Mouse (Mus musculus): ENCODE results near the gene Tmem26. TPM values are rescaled to one million over a fixed set of nuclear protein-coding genes. Genes with fewer than 3 reads are reported as not detected.

Gene Tmem26
- polyA plus RNA-seq, 1 experiment from 2014 or later: 6.2 TPM

GRCm38 (mm10) chr10:68783856-68784255, 60.4 kb downstream of the Tmem26 start:
- Histone ChIP-seq H3K27ac (replicated peaks; ENCODE audit: low read depth, low read length) (no peak overlapping the region), H3K27me3 (ENCODE audit: control insufficient read depth, insufficient read depth, low read length) (no peaks in the 10 kb centered on the region), H3K9ac (replicated peaks; ENCODE audit: low read length) (no peak overlapping the region), H3K36me3 (ENCODE audit: control insufficient read depth, insufficient read depth, low read length) (no peaks in the 10 kb centered on the region), H3K4me1 (ENCODE audit: control insufficient read depth, insufficient read depth, low read length) (no peaks in the 10 kb centered on the region), H3K4me2 (ENCODE audit: low read length) (no peak overlapping the region), H3K4me3 (replicated peaks; ENCODE audit: low read depth, low read length) (no peak overlapping the region), H3K9me3 (ENCODE audit: control insufficient read depth, low read length) (no peaks in the 10 kb centered on the region)
- ATAC-seq (ENCODE audit: low FRiP score, low TSS enrichment) (no peak), DNase-seq (no peak)
- 93% methylated on average over 2 of the region's 2 CpGs for WGBS

- H3K27ac ChIP-seq (replicated peaks; ENCODE audit: low read depth, low read length): no peak overlapping the region
- ATAC-seq (ENCODE audit: low FRiP score, low TSS enrichment) (no peak), DNase-seq (no peak)
- H3K36me3 ChIP-seq (ENCODE audit: control insufficient read depth, insufficient read depth, low read length): no peaks in the 10 kb centered on the region
- 93% methylated on average over 1 of the region's 1 CpGs for WGBS
- H3K4me1 ChIP-seq (ENCODE audit: control insufficient read depth, insufficient read depth, low read length): no peaks in the 10 kb centered on the region
- H3K4me3 ChIP-seq (replicated peaks; ENCODE audit: low read depth, low read length): no peak overlapping the region
- no peak overlapping the region for H3K4me2 ChIP-seq (ENCODE audit: low read length)
- no peaks in the 10 kb centered on the region for H3K9me3 ChIP-seq (ENCODE audit: control insufficient read depth, low read length)
- no peak overlapping the region for H3K9ac ChIP-seq (replicated peaks; ENCODE audit: low read length)
- no peaks in the 10 kb centered on the region for H3K27me3 ChIP-seq (ENCODE audit: control insufficient read depth, insufficient read depth, low read length)
These were observed 61.0 kb downstream of the Tmem26 start for GRCm38 (mm10) chr10:68784463-68784862.

GRCm38 (mm10) chr10:68795466-68795865, 72.0 kb downstream of the Tmem26 start:
- Histone ChIP-seq H3K9me3 (ENCODE audit: control insufficient read depth, low read length) (no peaks in the 10 kb centered on the region), H3K4me3 (replicated peaks; ENCODE audit: low read depth, low read length) (no peak overlapping the region), H3K36me3 (ENCODE audit: control insufficient read depth, insufficient read depth, low read length) (no peaks in the 10 kb centered on the region), H3K4me2 (ENCODE audit: low read length) (no peak overlapping the region), H3K27me3 (ENCODE audit: control insufficient read depth, insufficient read depth, low read length) (no peaks in the 10 kb centered on the region), H3K27ac (replicated peaks; ENCODE audit: low read depth, low read length) (no peak overlapping the region), H3K4me1 (ENCODE audit: control insufficient read depth, insufficient read depth, low read length) (no peaks in the 10 kb centered on the region), H3K9ac (replicated peaks; ENCODE audit: low read length) (no peak overlapping the region)
- DNase-seq: peak; percentile 38
- WGBS: 11% methylated on average over 3 of the region's 3 CpGs
- ATAC-seq (ENCODE audit: low FRiP score, low TSS enrichment): no peak

DNA sequence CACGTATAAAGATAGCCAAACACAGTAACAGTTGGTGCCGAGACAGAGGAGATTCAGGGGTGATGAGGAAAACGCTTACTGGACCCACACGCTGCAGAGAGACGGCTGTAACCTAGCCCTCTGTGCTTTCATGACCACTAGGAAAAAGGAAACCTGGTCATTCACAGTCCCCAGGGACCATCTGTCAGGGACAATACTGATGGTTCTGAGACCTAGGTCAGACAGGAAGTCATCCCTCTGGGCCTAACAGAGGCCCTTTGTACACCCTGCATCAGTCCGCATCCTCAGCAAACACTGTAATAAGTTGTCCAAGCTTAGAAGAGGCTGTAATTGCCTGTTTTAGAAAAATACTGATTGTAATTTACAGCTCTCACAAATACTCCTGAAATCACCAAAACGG, 76.4 kb downstream of the Tmem26 start:
- peak; percentile 14 for DNase-seq
- Histone ChIP-seq H3K27me3 (ENCODE audit: control insufficient read depth, insufficient read depth, low read length) (no peaks in the 10 kb centered on the region), H3K4me3 (replicated peaks; ENCODE audit: low read depth, low read length) (no peak overlapping the region), H3K9ac (replicated peaks; ENCODE audit: low read length) (no peak overlapping the region), H3K27ac (replicated peaks; ENCODE audit: low read depth, low read length) (0 out of 2 replicates have a peak overlapping the region, but pooled peaks have one; percentile 45), H3K4me2 (ENCODE audit: low read length) (no peak overlapping the region), H3K36me3 (ENCODE audit: control insufficient read depth, insufficient read depth, low read length) (no peaks in the 10 kb centered on the region), H3K9me3 (ENCODE audit: control insufficient read depth, low read length) (no peaks in the 10 kb centered on the region), H3K4me1 (ENCODE audit: control insufficient read depth, insufficient read depth, low read length) (no peaks in the 10 kb centered on the region)
- 79% methylated on average over 7 of the region's 7 CpGs for WGBS
- ATAC-seq (ENCODE audit: low FRiP score, low TSS enrichment): no peak

DNA sequence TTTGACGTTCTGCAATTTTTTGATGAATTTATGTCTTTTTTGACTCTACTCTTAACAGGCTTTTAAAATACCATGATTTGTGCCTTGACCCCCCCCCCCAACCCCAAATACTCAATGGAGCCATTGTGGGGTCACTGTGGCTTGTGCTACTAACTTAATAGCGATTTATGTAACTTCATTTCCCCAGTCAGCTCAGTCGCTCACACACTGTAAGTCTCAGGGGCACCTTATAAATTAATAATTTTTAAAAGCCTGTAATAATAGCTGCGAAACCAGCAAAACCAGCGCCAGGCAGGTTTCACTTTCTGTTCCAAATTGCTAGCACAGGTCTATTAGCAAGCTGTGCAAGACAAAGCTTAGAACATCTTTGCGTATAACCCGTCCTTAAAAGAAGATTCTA, 76.9 kb downstream of the Tmem26 start:
- no peaks in the 10 kb centered on the region for H3K36me3 ChIP-seq (ENCODE audit: control insufficient read depth, insufficient read depth, low read length)
- DNase-seq (peak; percentile 29), ATAC-seq (ENCODE audit: low FRiP score, low TSS enrichment) (no peak)
- no peaks in the 10 kb centered on the region for H3K9me3 ChIP-seq (ENCODE audit: control insufficient read depth, low read length)
- no peaks in the 10 kb centered on the region for H3K27me3 ChIP-seq (ENCODE audit: control insufficient read depth, insufficient read depth, low read length)
- H3K4me2 ChIP-seq (ENCODE audit: low read length): no peak overlapping the region
- WGBS: 69% methylated on average over 7 of the region's 7 CpGs
- H3K27ac ChIP-seq (replicated peaks; ENCODE audit: low read depth, low read length): no peak overlapping the region
- H3K4me1 ChIP-seq (ENCODE audit: control insufficient read depth, insufficient read depth, low read length): no peaks in the 10 kb centered on the region
- no peak overlapping the region for H3K9ac ChIP-seq (replicated peaks; ENCODE audit: low read length)
- H3K4me3 ChIP-seq (replicated peaks; ENCODE audit: low read depth, low read length): no peak overlapping the region

- Histone ChIP-seq H3K36me3 (ENCODE audit: control insufficient read depth, insufficient read depth, low read length) (no peaks in the 10 kb centered on the region), H3K4me1 (ENCODE audit: control insufficient read depth, insufficient read depth, low read length) (no peaks in the 10 kb centered on the region), H3K27me3 (ENCODE audit: control insufficient read depth, insufficient read depth, low read length) (no peaks in the 10 kb centered on the region), H3K4me3 (replicated peaks; ENCODE audit: low read depth, low read length) (no peak overlapping the region), H3K9me3 (ENCODE audit: control insufficient read depth, low read length) (no peaks in the 10 kb centered on the region), H3K27ac (replicated peaks; ENCODE audit: low read depth, low read length) (no peak overlapping the region), H3K9ac (replicated peaks; ENCODE audit: low read length) (no peak overlapping the region), H3K4me2 (ENCODE audit: low read length) (no peak overlapping the region)
- no peak for DNase-seq
- WGBS: 45% methylated on average over 1 of the region's 1 CpGs
- ATAC-seq (ENCODE audit: low FRiP score, low TSS enrichment): no peak
These were observed 82.9 kb downstream of the Tmem26 start for GRCm38 (mm10) chr10:68806328-68806727.

DNA sequence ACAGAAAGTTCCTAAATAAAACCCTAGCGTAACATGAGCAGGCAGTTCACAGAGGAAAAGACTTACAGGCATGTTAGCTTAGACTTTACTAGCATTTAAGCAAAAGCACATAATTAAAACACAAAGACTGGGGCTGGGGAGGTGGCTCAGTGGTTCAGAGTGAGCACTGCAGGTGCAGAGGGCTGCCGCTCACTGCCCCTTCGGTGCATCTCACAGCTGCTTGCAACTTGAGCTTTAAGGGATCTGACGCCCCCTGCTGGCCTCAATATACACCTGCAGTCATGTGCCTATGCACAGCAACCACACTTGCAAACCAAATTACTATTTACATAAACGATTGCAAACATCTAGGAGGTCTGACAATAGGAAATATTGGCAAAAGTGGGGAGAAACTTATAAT, 87.5 kb downstream of the Tmem26 start:
- H3K4me1 ChIP-seq (ENCODE audit: control insufficient read depth, insufficient read depth, low read length): no peaks in the 10 kb centered on the region
- H3K36me3 ChIP-seq (ENCODE audit: control insufficient read depth, insufficient read depth, low read length): no peaks in the 10 kb centered on the region
- DNase-seq (no peak), ATAC-seq (ENCODE audit: low FRiP score, low TSS enrichment) (no peak)
- H3K4me2 ChIP-seq (ENCODE audit: low read length): no peak overlapping the region
- no peak overlapping the region for H3K9ac ChIP-seq (replicated peaks; ENCODE audit: low read length)
- no peaks in the 10 kb centered on the region for H3K9me3 ChIP-seq (ENCODE audit: control insufficient read depth, low read length)
- H3K27ac ChIP-seq (replicated peaks; ENCODE audit: low read depth, low read length): no peak overlapping the region
- no peaks in the 10 kb centered on the region for H3K27me3 ChIP-seq (ENCODE audit: control insufficient read depth, insufficient read depth, low read length)
- no peak overlapping the region for H3K4me3 ChIP-seq (replicated peaks; ENCODE audit: low read depth, low read length)
- WGBS: 90% methylated on average over 5 of the region's 5 CpGs

- H3K9ac ChIP-seq (replicated peaks; ENCODE audit: low read length): no peak overlapping the region
- H3K4me1 ChIP-seq (ENCODE audit: control insufficient read depth, insufficient read depth, low read length): no peaks in the 10 kb centered on the region
- no peaks in the 10 kb centered on the region for H3K27me3 ChIP-seq (ENCODE audit: control insufficient read depth, insufficient read depth, low read length)
- no peak overlapping the region for H3K4me3 ChIP-seq (replicated peaks; ENCODE audit: low read depth, low read length)
- 82% methylated on average over 12 of the region's 12 CpGs for WGBS
- ATAC-seq (ENCODE audit: low FRiP score, low TSS enrichment) (no peak), DNase-seq (peak; percentile 56)
- H3K4me2 ChIP-seq (ENCODE audit: low read length): no peak overlapping the region
- H3K27ac ChIP-seq (replicated peaks; ENCODE audit: low read depth, low read length): no peak overlapping the region
- H3K9me3 ChIP-seq (ENCODE audit: control insufficient read depth, low read length): no peaks in the 10 kb centered on the region
- no peaks in the 10 kb centered on the region for H3K36me3 ChIP-seq (ENCODE audit: control insufficient read depth, insufficient read depth, low read length)
These were observed 89.3 kb downstream of the Tmem26 start for GRCm38 (mm10) chr10:68812699-68813098.

GRCm38 (mm10) chr10:68817281-68817680, 93.8 kb downstream of the Tmem26 start:
- Histone ChIP-seq H3K27ac (replicated peaks; ENCODE audit: low read depth, low read length) (no peak overlapping the region), H3K27me3 (ENCODE audit: control insufficient read depth, insufficient read depth, low read length) (no peaks in the 10 kb centered on the region), H3K36me3 (ENCODE audit: control insufficient read depth, insufficient read depth, low read length) (no peaks in the 10 kb centered on the region), H3K4me2 (ENCODE audit: low read length) (no peak overlapping the region), H3K4me3 (replicated peaks; ENCODE audit: low read depth, low read length) (no peak overlapping the region), H3K9me3 (ENCODE audit: control insufficient read depth, low read length) (no peaks in the 10 kb centered on the region), H3K4me1 (ENCODE audit: control insufficient read depth, insufficient read depth, low read length) (no peaks in the 10 kb centered on the region), H3K9ac (replicated peaks; ENCODE audit: low read length) (no peak overlapping the region)
- WGBS: 83% methylated on average over 4 of the region's 4 CpGs
- no peak for DNase-seq
- no peak for ATAC-seq (ENCODE audit: low FRiP score, low TSS enrichment)
